ENCODE assay signal across 8 mouse cellular contexts in genomic region chr17:21650364-21650907, GRCm38 (mm10). TPM values are rescaled to one million over a fixed set of nuclear protein-coding genes. Genes with fewer than 3 reads are reported as not detected.
A peak's percentile ranks its signal among the peaks of the same experiment; 100 is the strongest.
DNase-seq lines count a peak whose midpoint lies in the region; ATAC-seq lines count a peak whose summit lies in the region.
"Not testable (repeated sequence)": the region's sequence is repeated elsewhere in the genome, so short reads cannot be mapped to it uniquely, and the experiment has no call there.

Zfp983 (plus strand) TSS chr17:21650624.

- H3K9ac ChIP-seq in forebrain, embryonic 14.5 days (ENCODE audit: low read length), result peak within 1 kb of the TSS; percentile 54
- peak within 1 kb of the TSS; percentile 46 for H3K9ac ChIP-seq in neural tube, embryonic 15.5 days (replicated peaks)

- WGBS in forebrain, embryonic 14.5 days, result 1% methylated on average over 17 of the region's 17 CpGs
- under 1% methylated on average over 17 of the region's 17 CpGs for WGBS in neural tube, embryonic 15.5 days

- not testable (repeated sequence) for H3K9me3 ChIP-seq in forebrain, embryonic 14.5 days (replicated peaks; ENCODE audit: control insufficient read depth, low read length); neural tube, embryonic 15.5 days (replicated peaks)

- not testable (repeated sequence) for H3K27me3 ChIP-seq in forebrain, embryonic 14.5 days (replicated peaks; ENCODE audit: control insufficient read depth, insufficient read depth, low read length); neural tube, embryonic 15.5 days (replicated peaks)

- H3K4me3 ChIP-seq in forebrain, embryonic 14.5 days (ENCODE audit: low read depth, low read length), result peak within 1 kb of the TSS; percentile 40
- peak within 1 kb of the TSS; percentile 49 for H3K4me3 ChIP-seq in neural tube, embryonic 15.5 days (replicated peaks)

- H3K4me2 ChIP-seq in forebrain, embryonic 14.5 days (ENCODE audit: low read length), result peak within 1 kb of the TSS; percentile 45
- H3K4me2 ChIP-seq in neural tube, embryonic 15.5 days, result peak within 1 kb of the TSS; percentile 62

- peak; percentile 91 for DNase-seq in ES-CJ7 (ENCODE audit: low read depth, low spot score)
- DNase-seq in cerebellum, adult 11 months, result peak; percentile 41
- peak; percentile 91 for DNase-seq in forebrain, embryonic 14.5 days (ENCODE audit: low spot score)
- DNase-seq in heart, postnatal 14 days, result peak; percentile 68 to 77
- peak; percentile 79 for DNase-seq in layer of hippocampus, adult 11-12 months (ENCODE audit: low spot score)
- DNase-seq in lung, adult 18-20 months, result peak; percentile 88 to 91
- DNase-seq in testis, postnatal 14 days (ENCODE audit: low spot score), result peak; percentile 76

- not testable (repeated sequence) for H3K4me1 ChIP-seq in forebrain, embryonic 14.5 days (ENCODE audit: control insufficient read depth, insufficient read depth, low read length); neural tube, embryonic 15.5 days

- ATAC-seq in forebrain, embryonic 14.5 days, result peak; percentile 98
- ATAC-seq in neural tube, embryonic 15.5 days (ENCODE audit: low FRiP score), result peak; percentile 100

- H3K36me3 ChIP-seq in forebrain, embryonic 14.5 days (ENCODE audit: control insufficient read depth, insufficient read depth, low read length); neural tube, embryonic 15.5 days: not testable (repeated sequence)

- intact Hi-C loops in heart, postnatal 14 days (cut with DNase I), result not testable (repeated sequence)

- peak within 1 kb of the TSS; percentile 62; the same call in 1 of the 2 replicates for H3K27ac ChIP-seq in forebrain, embryonic 14.5 days (ENCODE audit: low read depth, low read length)
- peak within 1 kb of the TSS; percentile 79 for H3K27ac ChIP-seq in neural tube, embryonic 15.5 days (replicated peaks)

RNA-seq across cellular contexts. Expression of gene Zfp983, which starts in this region (rescaled TPM):
- polyA plus RNA-seq in forebrain, embryonic 14.5 days (2014; fragmentation: Nextera tagmentation; extraction: Ambion mirVana), result 11.8 and 14.8 TPM in 2 replicates
- 1 to 10 TPM; 2.6 to 3.1 TPM for total RNA-seq in heart, postnatal 14 days (2021)
- 11.2 and 11.9 TPM in 2 replicates for polyA plus RNA-seq in neural tube, embryonic 15.5 days (2015; fragmentation: Nextera tagmentation; extraction: Ambion mirVana)

Comparison
In these comparisons a context has a peak if more than half of its experiments do, and no peak if none do; other contexts are left out.
1. Peak in every context shown above with its lines: DNase-seq, ATAC-seq, H3K4me3 ChIP-seq and H3K27ac ChIP-seq.
2. DNase-seq: peak in every context shown above with its lines; median percentile 91 in ES-CJ7; 91 in forebrain, embryonic 14.5 days; 90 in lung, adult 18-20 months; 79 in layer of hippocampus, adult 11-12 months; 76 in testis, postnatal 14 days; 72 in heart, postnatal 14 days; 41 in cerebellum, adult 11 months.